Mouse (Mus musculus) embryonic facial prominence, embryonic 14.5 days (tissue): ENCODE data around the gene Gm14325. TPM values are rescaled to one million over a fixed set of nuclear protein-coding genes. Genes with fewer than 3 reads are reported as not detected.
"Not testable (repeated sequence)": the region's sequence is repeated elsewhere in the genome, so short reads cannot be mapped to it uniquely, and the experiment has no call there.

Source experiments
- ATAC-seq: fragments of 200-750 bp; cut with Nextera tagmentation; 2 replicates; pipeline ENCODE4 v1.8.0; 2017; ENCODE audit warnings: low read depth, moderate number of reproducible peaks, moderate TSS enrichment
- DNase-seq: peaks from one replicate; pipeline ENCODE4 v3.0.0-alpha.2; 2015; ENCODE audit warnings: low spot score
- H3K27ac ChIP-seq: fragments of 300-500 bp; sonication (generic); replicated peaks from 2 replicates; pipeline ENCODE4 v1.5.1; 2014; ENCODE audit warnings: low read depth, mild to moderate bottlenecking, low read length, moderate library complexity
- H3K27me3 ChIP-seq: fragments of 300-500 bp; sonication (generic); replicated peaks from 2 replicates; pipeline ENCODE4 v1.6.1; 2014; ENCODE audit warnings: low read length; ENCODE audit not compliant: control insufficient read depth, insufficient read depth
- H3K36me3 ChIP-seq: fragments of 300-500 bp; sonication (generic); 2 replicates; pipeline ENCODE4 v1.6.1; 2014; ENCODE audit warnings: low read length, mixed read lengths; ENCODE audit not compliant: control insufficient read depth, insufficient read depth
- H3K4me1 ChIP-seq: fragments of 300-500 bp; sonication (generic); 2 replicates; pipeline ENCODE4 v1.6.1; 2014; ENCODE audit warnings: antibody characterized with exemption, low read length; ENCODE audit not compliant: control insufficient read depth, insufficient read depth
- H3K4me2 ChIP-seq: fragments of 300-500 bp; sonication (generic); 2 replicates; pipeline ENCODE4 v1.6.1; 2014; ENCODE audit warnings: low read depth, mild to moderate bottlenecking, low read length, moderate library complexity, mixed read lengths
- H3K4me3 ChIP-seq: fragments of 300-500 bp; sonication (generic); 2 replicates; pipeline ENCODE4 v1.5.1; 2014; ENCODE audit warnings: low read depth, mild to moderate bottlenecking, low read length
- H3K9ac ChIP-seq: fragments of 300-500 bp; sonication (generic); 2 replicates; pipeline ENCODE4 v1.6.1; 2014; ENCODE audit warnings: low read depth, mild to moderate bottlenecking, low read length, moderate library complexity, mixed read lengths
- H3K9me3 ChIP-seq: fragments of 300-500 bp; sonication (generic); 2 replicates; pipeline ENCODE4 v1.6.1; 2016; ENCODE audit warnings: low read length; ENCODE audit not compliant: control insufficient read depth
- WGBS: fragments of 180-500 bp; shearing (Covaris S2); extraction: QIAGEN DNeasy Blood & Tissue Kit; methylation state at CpG from one replicate; pipeline ENCODE4 v1.1.7; 2014; 5-methylcytosine and 5-hydroxymethylcytosine counted together
- polyA plus RNA-seq: library from polyadenylated mRNA; unstranded; fragments of >200 nt; fragmentation: Nextera tagmentation; extraction: Ambion mirVana; gene quantifications from 2 replicates; pipeline ENCODE4 v1.2.1, GENCODE M21; 2014

The Gm14325 gene
- polyA plus RNA-seq, 1 experiment from 2014 or later, result 42.3 TPM

- H3K4me1 ChIP-seq, H3K36me3 ChIP-seq, H3K9me3 ChIP-seq, H3K4me3 ChIP-seq, H3K4me2 ChIP-seq, H3K27ac ChIP-seq, ATAC-seq, H3K9ac ChIP-seq, DNase-seq, H3K27me3 ChIP-seq: not testable (repeated sequence)
- 67% methylated on average over 1 of the region's 1 CpGs for WGBS
Observed at GRCm38 (mm10) chr2:177787351-177787750, 52.8 kb downstream of the Gm14325 start.

Other genes with a start within 250 kb of the Gm14325 start
- gene Gm14322, start 81.0 kb downstream of the Gm14325 start, polyA plus RNA-seq, result 10.6 and 10.9 TPM in 2 replicates
- gene Gm14327, start 56.8 kb upstream of the Gm14325 start, polyA plus RNA-seq, result 4.6 and 6.2 TPM in 2 replicates
- gene Zfp972, start 85.3 kb upstream of the Gm14325 start, polyA plus RNA-seq, result not detected in 2 replicates
- 19.1 and 24.0 TPM in 2 replicates for gene Gm14326, start 117.0 kb upstream of the Gm14325 start, polyA plus RNA-seq
- gene Zfp971, start 182.9 kb upstream of the Gm14325 start, polyA plus RNA-seq, result 12.7 and 12.9 TPM in 2 replicates
- 17.1 and 19.0 TPM in 2 replicates for gene Zfp931, start 238.1 kb upstream of the Gm14325 start, polyA plus RNA-seq